Mouse (Mus musculus) limb, embryonic 13.5 days (tissue): Measurements from ENCODE around the gene Bcdin3d. TPM values are rescaled to one million over a fixed set of nuclear protein-coding genes. Genes with fewer than 3 reads are reported as not detected.

Experiments used
- ATAC-seq: fragments of 200-750 bp; cut with Nextera tagmentation; 2 replicates; pipeline ENCODE4 v1.8.0; 2017; ENCODE audit warnings: low read depth, moderate number of reproducible peaks, moderate TSS enrichment; ENCODE audit not compliant: low FRiP score
- H3K27ac ChIP-seq: fragments of 300-500 bp; sonication (generic); 2 replicates; pipeline ENCODE4 v1.5.1; 2015; ENCODE audit warnings: inconsistent platforms, mild to moderate bottlenecking, moderate library complexity
- H3K27me3 ChIP-seq: fragments of 300-500 bp; sonication (generic); 2 replicates; pipeline ENCODE4 v1.6.1; 2015; ENCODE audit warnings: mild to moderate bottlenecking, inconsistent platforms
- H3K36me3 ChIP-seq: fragments of 300-500 bp; sonication (generic); 2 replicates; pipeline ENCODE4 v1.6.1; 2015; ENCODE audit warnings: inconsistent platforms, mild to moderate bottlenecking, moderate library complexity
- H3K4me1 ChIP-seq: fragments of 300-500 bp; sonication (generic); 2 replicates; pipeline ENCODE4 v1.6.1; 2015; ENCODE audit warnings: inconsistent platforms
- H3K4me2 ChIP-seq: fragments of 300-500 bp; sonication (generic); replicated peaks from 2 replicates; pipeline ENCODE4 v1.6.1; 2015; ENCODE audit warnings: inconsistent platforms, mild to moderate bottlenecking, moderate library complexity
- H3K4me3 ChIP-seq: fragments of 300-500 bp; sonication (generic); 2 replicates; pipeline ENCODE4 v1.5.1; 2015; ENCODE audit warnings: moderate library complexity, mild to moderate bottlenecking, inconsistent platforms
- H3K9ac ChIP-seq: fragments of 300-500 bp; sonication (generic); 2 replicates; pipeline ENCODE4 v1.6.1; 2015; ENCODE audit warnings: mild to moderate bottlenecking, inconsistent platforms
- H3K9me3 ChIP-seq: fragments of 300-500 bp; sonication (generic); 2 replicates; pipeline ENCODE4 v1.6.1; 2016; ENCODE audit warnings: inconsistent platforms
- WGBS: fragments of 180-500 bp; shearing (Covaris S2); methylation state at CpG from one replicate; pipeline ENCODE4 v1.1.7; 2015; 5-methylcytosine and 5-hydroxymethylcytosine counted together
- polyA plus RNA-seq: library from polyadenylated mRNA; unstranded; fragments of >200 nt; fragmentation: Nextera tagmentation; extraction: Ambion mirVana; gene quantifications from 2 replicates; pipeline ENCODE4 v1.2.1, GENCODE M21; 2015

Gene Bcdin3d
- polyA plus RNA-seq, 1 experiment from 2014 or later, result 17.0 TPM

- peaks cover 72% of the 10 kb centered on the region for H3K36me3 ChIP-seq
- ATAC-seq, result no peak
- no peak overlapping the region for H3K9ac ChIP-seq
- H3K9me3 ChIP-seq, result no peaks in the 10 kb centered on the region
- H3K4me2 ChIP-seq, result no peak overlapping the region
- 84% methylated on average over 12 of the region's 12 CpGs for WGBS
- peak overlapping the region; percentile 6; the same call in 1 of the 2 replicates for H3K27ac ChIP-seq
- H3K4me3 ChIP-seq, result no peak overlapping the region
- peaks cover 61% of the 10 kb centered on the region for H3K4me1 ChIP-seq
- no peaks in the 10 kb centered on the region for H3K27me3 ChIP-seq
These were observed 40.6 kb downstream of the Bcdin3d start for GRCm38 (mm10) chr15:99433913-99434312.

GRCm38 (mm10) chr15:99433081-99433718 lies 41.3 kb downstream of the Bcdin3d start:
- H3K36me3 ChIP-seq, result peaks cover 72% of the 10 kb centered on the region

GRCm38 (mm10) chr15:99431967-99432366 lies 42.6 kb downstream of the Bcdin3d start:
- peak overlapping the region; percentile 3; the same call in 1 of the 2 replicates for H3K27ac ChIP-seq
- WGBS, result 83% methylated on average over 8 of the region's 8 CpGs
- no peak overlapping the region for H3K9ac ChIP-seq

More at GRCm38 (mm10) chr15:99433081-99433718, 41.3 kb downstream of the Bcdin3d start:
- no peak overlapping the region for H3K4me2 ChIP-seq
- H3K9ac ChIP-seq, result no peak overlapping the region
- H3K9me3 ChIP-seq, result no peaks in the 10 kb centered on the region
- no peak for ATAC-seq
- 91% methylated on average over 16 of the region's 16 CpGs for WGBS
- H3K4me1 ChIP-seq, result peaks cover 54% of the 10 kb centered on the region
- H3K27me3 ChIP-seq, result no peaks in the 10 kb centered on the region
- H3K4me3 ChIP-seq, result no peak overlapping the region
- H3K27ac ChIP-seq, result no peak overlapping the region; the same call in 1 of the 2 replicates

GRCm38 (mm10) chr15:99431504-99431903 lies 43.0 kb downstream of the Bcdin3d start:
- H3K27ac ChIP-seq, result peak overlapping the region; percentile 3; the same call in 1 of the 2 replicates
- H3K9ac ChIP-seq, result no peak overlapping the region
- peaks cover 78% of the 10 kb centered on the region for H3K36me3 ChIP-seq
- H3K4me1 ChIP-seq, result peaks cover 39% of the 10 kb centered on the region
- ATAC-seq, result peak; percentile 51; the same call in 1 of the 2 replicates
- H3K4me3 ChIP-seq, result no peak overlapping the region
- H3K27me3 ChIP-seq, result no peaks in the 10 kb centered on the region
- no peak overlapping the region for H3K4me2 ChIP-seq
- WGBS, result 77% methylated on average over 7 of the region's 7 CpGs
- H3K9me3 ChIP-seq, result no peaks in the 10 kb centered on the region

More at GRCm38 (mm10) chr15:99431967-99432366, 42.6 kb downstream of the Bcdin3d start:
- Histone ChIP-seq H3K36me3 (peaks cover 78% of the 10 kb centered on the region), H3K4me1 (peaks cover 43% of the 10 kb centered on the region), H3K4me3 (no peak overlapping the region), H3K27me3 (no peaks in the 10 kb centered on the region), H3K4me2 (no peak overlapping the region), H3K9me3 (no peaks in the 10 kb centered on the region)
- peak; percentile 29; the same call in 1 of the 2 replicates for ATAC-seq

GRCm38 (mm10) chr15:99431063-99431462 lies 43.5 kb downstream of the Bcdin3d start:
- peaks cover 82% of the 10 kb centered on the region for H3K36me3 ChIP-seq
- 84% methylated on average over 10 of the region's 10 CpGs for WGBS

GRCm38 (mm10) chr15:99430394-99430793 lies 44.1 kb downstream of the Bcdin3d start:
- Histone ChIP-seq H3K4me2 (no peak overlapping the region), H3K27me3 (no peaks in the 10 kb centered on the region), H3K4me1 (peaks cover 30% of the 10 kb centered on the region), H3K36me3 (peaks cover 88% of the 10 kb centered on the region), H3K9ac (no peak overlapping the region), H3K27ac (peak overlapping the region; percentile 48; the same call in 1 of the 2 replicates), H3K4me3 (no peak overlapping the region), H3K9me3 (no peaks in the 10 kb centered on the region)
- WGBS, result 84% methylated on average over 8 of the region's 8 CpGs
- no peak for ATAC-seq

More at GRCm38 (mm10) chr15:99431063-99431462, 43.5 kb downstream of the Bcdin3d start:
- H3K27ac ChIP-seq, result peak overlapping the region; percentile 48
- no peaks in the 10 kb centered on the region for H3K9me3 ChIP-seq
- no peak for ATAC-seq
- H3K9ac ChIP-seq, result no peak overlapping the region
- H3K27me3 ChIP-seq, result no peaks in the 10 kb centered on the region
- H3K4me3 ChIP-seq, result no peak overlapping the region
- peaks cover 34% of the 10 kb centered on the region for H3K4me1 ChIP-seq
- H3K4me2 ChIP-seq, result no peak overlapping the region

GRCm38 (mm10) chr15:99423884-99424283 lies 50.6 kb downstream of the Bcdin3d start:
- H3K27ac ChIP-seq, result no peak overlapping the region
- H3K27me3 ChIP-seq, result no peaks in the 10 kb centered on the region
- H3K9me3 ChIP-seq, result no peaks in the 10 kb centered on the region
- peaks cover 76% of the 10 kb centered on the region for H3K36me3 ChIP-seq
- H3K9ac ChIP-seq, result no peak overlapping the region
- H3K4me1 ChIP-seq, result peaks cover 27% of the 10 kb centered on the region
- no peak overlapping the region for H3K4me3 ChIP-seq
- no peak overlapping the region for H3K4me2 ChIP-seq
- WGBS, result 93% methylated on average over 9 of the region's 9 CpGs
- ATAC-seq, result no peak

GRCm38 (mm10) chr15:99423131-99423530 lies 51.4 kb downstream of the Bcdin3d start:
- Histone ChIP-seq H3K36me3 (peaks cover 68% of the 10 kb centered on the region), H3K27ac (no peak overlapping the region), H3K4me3 (no peak overlapping the region), H3K9me3 (no peaks in the 10 kb centered on the region), H3K4me2 (no peak overlapping the region), H3K9ac (no peak overlapping the region), H3K4me1 (peaks cover 31% of the 10 kb centered on the region), H3K27me3 (no peaks in the 10 kb centered on the region)
- ATAC-seq, result no peak
- WGBS, result 96% methylated on average over 10 of the region's 10 CpGs

- Histone ChIP-seq H3K27ac (peak overlapping the region; percentile 95), H3K36me3 (peaks cover 63% of the 10 kb centered on the region), H3K9ac (no peak overlapping the region), H3K27me3 (no peaks in the 10 kb centered on the region), H3K4me1 (peaks cover 37% of the 10 kb centered on the region), H3K4me3 (no peak overlapping the region), H3K9me3 (no peaks in the 10 kb centered on the region), H3K4me2 (no peak overlapping the region)
- WGBS, result 94% methylated on average over 23 of the region's 23 CpGs
- ATAC-seq, result no peak
These were observed 52.0 kb downstream of the Bcdin3d start for GRCm38 (mm10) chr15:99422551-99422950.

GRCm38 (mm10) chr15:99421676-99422075 lies 52.9 kb downstream of the Bcdin3d start:
- WGBS, result 82% methylated on average over 8 of the region's 8 CpGs
- Histone ChIP-seq H3K4me3 (no peak overlapping the region), H3K27me3 (no peaks in the 10 kb centered on the region), H3K4me2 (no peak overlapping the region), H3K27ac (peak overlapping the region; percentile 95), H3K9ac (no peak overlapping the region), H3K4me1 (peaks cover 38% of the 10 kb centered on the region), H3K9me3 (no peaks in the 10 kb centered on the region), H3K36me3 (peaks cover 54% of the 10 kb centered on the region)
- no peak for ATAC-seq

GRCm38 (mm10) chr15:99421152-99421551 lies 53.4 kb downstream of the Bcdin3d start:
- Histone ChIP-seq H3K9me3 (no peaks in the 10 kb centered on the region), H3K4me1 (peaks cover 40% of the 10 kb centered on the region), H3K27ac (peak overlapping the region; percentile 95), H3K9ac (no peak overlapping the region), H3K4me2 (peak overlapping the region; percentile 51), H3K27me3 (no peaks in the 10 kb centered on the region), H3K4me3 (0 out of 2 replicates have a peak overlapping the region, but pooled peaks have one; percentile 14), H3K36me3 (peaks cover 49% of the 10 kb centered on the region)
- ATAC-seq, result no peak; the same call in none of the 2 replicates
- 58% methylated on average over 9 of the region's 9 CpGs for whole genome bisulfite sequencing

- H3K27ac ChIP-seq, result peak overlapping the region; percentile 95
- peak; percentile 89 for ATAC-seq
- no peaks in the 10 kb centered on the region for H3K27me3 ChIP-seq
- WGBS, result 6% methylated on average over 12 of the region's 12 CpGs
- peaks cover 43% of the 10 kb centered on the region for H3K36me3 ChIP-seq
- peak overlapping the region; percentile 51 for H3K4me2 ChIP-seq
- peaks cover 41% of the 10 kb centered on the region for H3K4me1 ChIP-seq
- H3K9me3 ChIP-seq, result no peaks in the 10 kb centered on the region
- peak overlapping the region; percentile 14; the same call in 1 of the 2 replicates for H3K4me3 ChIP-seq
- H3K9ac ChIP-seq, result 0 out of 2 replicates have a peak overlapping the region, but pooled peaks have one; percentile 2
These were observed 54.0 kb downstream of the Bcdin3d start for GRCm38 (mm10) chr15:99420521-99421014.
